Mouse (Mus musculus): ENCODE measurements around the gene Cebpa.
A peak's percentile ranks its signal among the peaks of the same experiment; 100 is the strongest.

The Cebpa gene

GRCm38 (mm10) chr7:35146269-35146668, 27.2 kb downstream of the Cebpa start:
- no peak for DNase-seq (ENCODE audit: low read depth)

- no peak for DNase-seq (ENCODE audit: low read depth)
Observed at GRCm38 (mm10) chr7:35149616-35150433, 30.7 kb downstream of the Cebpa start.

GRCm38 (mm10) chr7:35150860-35151259, 31.8 kb downstream of the Cebpa start:
- no peak for DNase-seq (ENCODE audit: low read depth)

GRCm38 (mm10) chr7:35154449-35154848, 35.4 kb downstream of the Cebpa start:
- DNase-seq (ENCODE audit: low read depth): no peak

- no peak for DNase-seq (ENCODE audit: low read depth)
Observed at GRCm38 (mm10) chr7:35156561-35157477, 37.7 kb downstream of the Cebpa start.

- no peak for DNase-seq (ENCODE audit: low read depth)
Observed at GRCm38 (mm10) chr7:35157512-35157911, 38.4 kb downstream of the Cebpa start.

- no peak for DNase-seq (ENCODE audit: low read depth)
Observed at GRCm38 (mm10) chr7:35162443-35162842, 43.4 kb downstream of the Cebpa start.

- no peak for DNase-seq (ENCODE audit: low read depth)
Observed at GRCm38 (mm10) chr7:35163600-35163999, 44.5 kb downstream of the Cebpa start.

- no peak for DNase-seq (ENCODE audit: low read depth)
Observed at GRCm38 (mm10) chr7:35164131-35164530, 45.0 kb downstream of the Cebpa start.

GRCm38 (mm10) chr7:35166988-35167387, 47.9 kb downstream of the Cebpa start:
- DNase-seq (ENCODE audit: low read depth): no peak

- DNase-seq (ENCODE audit: low read depth): no peak
Observed at GRCm38 (mm10) chr7:35167925-35168324, 48.8 kb downstream of the Cebpa start.

- peak; percentile 73 for DNase-seq (ENCODE audit: low read depth)
Observed at GRCm38 (mm10) chr7:35169341-35169740, 50.2 kb downstream of the Cebpa start.

All from c-Kit-positive CD71-negative TER-119-negative erythroid progenitor cells, embryonic 14.5 days (primary cell).